Mouse (Mus musculus): ENCODE measurements at regions not wholly inside any gene's neighbourhood (a gene's known extent, or its start where the extent isn't known, plus 50 kb on each side); places are given as distances from the start of the nearest gene placed in this dataset.

DNA sequence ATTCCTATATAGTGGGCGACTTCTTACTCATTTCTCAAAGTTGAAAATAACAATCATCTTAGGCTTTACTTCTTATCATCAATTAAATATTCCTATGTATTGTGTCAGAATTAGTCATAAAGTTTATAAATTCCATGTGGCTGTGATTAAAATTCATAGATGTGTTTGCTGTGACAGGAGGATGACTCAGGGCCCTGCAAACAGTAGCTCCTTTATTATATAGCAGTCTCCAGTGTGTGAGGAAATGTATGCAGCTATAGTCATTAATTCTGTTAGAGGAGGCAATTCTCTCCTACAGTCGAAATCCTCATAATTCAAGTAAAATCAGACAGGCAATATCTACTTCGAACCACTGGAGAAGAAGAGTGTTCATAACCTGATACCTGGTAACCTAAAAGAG is 121.7 kb upstream of the Ahr start:
- DNase-seq (ENCODE audit: low read depth, low spot score): no peak
- WGBS: 80% methylated on average over 3 of the region's 3 CpGs

DNA sequence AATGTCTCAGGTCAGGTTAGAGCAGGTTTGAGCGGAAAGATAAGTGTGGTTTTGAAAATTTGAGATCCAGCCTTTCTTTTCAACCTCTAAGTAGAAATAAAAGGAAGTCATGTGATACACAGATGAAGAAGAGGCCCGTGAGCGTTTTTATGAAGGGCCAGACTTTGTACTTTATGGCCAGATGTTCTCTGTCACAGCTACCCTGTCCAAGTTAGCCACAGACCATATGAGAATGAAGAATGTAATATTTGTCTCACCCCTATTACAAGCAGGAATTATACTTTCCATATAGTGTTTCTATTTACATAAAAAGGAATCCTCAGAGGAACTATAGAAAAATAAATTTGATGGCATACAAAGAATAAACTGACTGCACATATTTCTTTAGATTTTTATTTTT is 114.9 kb upstream of the Ahr start:
- WGBS: 42% methylated on average over 3 of the region's 3 CpGs
- DNase-seq (ENCODE audit: low read depth, low spot score): no peak

DNA sequence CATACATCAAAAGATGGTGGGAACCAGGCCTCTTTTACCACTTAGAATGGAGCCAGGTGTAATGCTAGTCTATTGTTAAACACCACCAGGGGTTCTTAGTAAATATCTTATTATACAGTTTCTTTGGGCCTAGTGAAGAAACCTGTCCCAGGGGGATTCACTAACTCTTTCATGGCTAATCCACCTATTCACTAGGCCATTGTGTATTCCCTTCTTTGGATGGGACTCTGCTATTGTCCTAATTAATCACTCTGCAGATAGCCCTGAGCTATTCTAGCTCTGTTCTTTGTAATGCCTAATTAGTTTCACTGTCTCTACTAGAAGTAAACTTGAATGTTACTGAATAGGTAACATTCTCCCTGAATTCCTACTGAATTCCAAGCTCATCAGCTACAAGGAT is 107.6 kb upstream of the Ahr start:
- no peak for DNase-seq (ENCODE audit: low read depth, low spot score)

DNA sequence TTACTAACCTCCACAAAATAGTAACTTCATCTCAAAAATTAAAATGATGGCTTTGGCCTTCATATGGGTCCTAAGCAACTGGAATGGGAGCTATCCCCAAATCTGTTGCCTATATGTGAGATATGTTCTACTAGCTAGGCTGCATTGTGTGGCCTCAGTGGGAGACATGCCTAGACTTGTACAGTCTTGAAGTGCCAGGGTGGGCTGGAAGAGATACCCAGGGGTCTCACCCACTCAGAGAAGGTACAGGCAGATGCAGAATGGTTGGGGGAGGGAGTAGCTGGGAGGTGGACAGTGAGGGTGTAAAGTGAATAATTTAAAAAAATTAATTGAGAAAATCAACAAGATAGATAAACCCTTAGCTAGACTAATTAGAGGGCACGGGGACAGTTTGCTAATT is 106.9 kb upstream of the Ahr start:
- no peak for DNase-seq (ENCODE audit: low read depth, low spot score)
- 61% methylated on average over 1 of the region's 1 CpGs for WGBS

DNA sequence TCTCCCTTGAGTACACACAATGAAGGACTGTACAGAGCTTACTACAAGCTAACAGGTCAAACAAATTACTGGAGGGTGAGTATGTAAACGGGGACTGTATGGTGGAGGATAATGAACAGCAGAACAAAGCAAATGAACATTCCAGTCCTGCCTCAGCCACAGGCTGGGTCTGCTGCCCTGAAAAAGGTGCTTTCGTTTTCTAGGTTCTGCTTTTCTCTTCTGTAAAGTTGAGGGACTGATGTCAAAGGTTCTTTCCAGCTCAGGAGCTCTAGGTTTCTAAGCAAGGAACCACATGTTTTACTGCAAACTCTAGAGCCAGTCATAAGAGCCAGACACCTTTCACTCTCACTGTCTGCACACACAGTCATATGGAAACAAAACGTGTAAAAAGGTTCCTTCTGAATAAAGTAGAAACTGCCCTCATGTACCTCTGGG is 106.1 kb upstream of the Ahr start:
- DNase-seq (ENCODE audit: low read depth, low spot score): no peak
- 53% methylated on average over 3 of the region's 3 CpGs for WGBS

GRCm38 (mm10) chr12:35623484-35623883 is 88.6 kb upstream of the Ahr start:
- WGBS: 69% methylated on average over 3 of the region's 3 CpGs
- DNase-seq (ENCODE audit: low read depth, low spot score): no peak

DNA sequence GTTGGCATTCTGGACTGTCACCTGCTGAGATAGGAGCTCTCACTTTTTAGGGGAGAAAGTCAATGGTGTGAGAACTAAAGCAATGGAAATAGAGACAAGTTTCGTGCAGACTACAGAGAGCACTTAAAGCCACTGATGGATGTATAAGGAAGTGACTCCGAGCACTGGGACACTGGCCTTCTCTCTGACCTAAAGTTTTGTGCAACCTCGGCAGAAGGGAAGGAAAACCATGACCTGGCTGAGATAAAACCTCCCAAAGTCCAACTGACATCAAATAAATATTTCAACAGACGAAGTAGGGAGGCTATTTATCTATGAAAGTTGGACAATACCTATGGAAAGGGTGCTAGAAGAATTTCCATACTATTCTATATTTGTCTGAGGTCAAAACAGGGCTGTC is 80.0 kb upstream of the Ahr start:
- DNase-seq (ENCODE audit: low read depth, low spot score): no peak
- 65% methylated on average over 4 of the region's 4 CpGs for WGBS

DNA sequence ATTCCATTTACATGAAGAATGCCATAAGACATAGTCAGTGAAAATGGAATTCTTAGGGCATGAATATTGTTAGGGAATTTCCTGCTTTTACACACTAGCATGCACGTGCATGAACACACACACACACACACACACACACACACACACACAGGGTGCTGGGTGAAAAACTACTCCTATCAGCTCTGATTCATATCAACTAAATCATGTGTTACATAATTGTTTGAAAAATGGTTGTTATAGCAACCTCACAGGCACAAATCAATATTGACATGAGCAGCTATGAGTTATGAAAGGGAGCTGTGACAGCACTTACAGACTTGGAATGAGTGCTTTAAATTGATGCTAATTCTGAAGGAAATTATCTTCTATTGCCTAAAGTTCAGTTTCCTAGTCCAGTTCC is 72.8 kb upstream of the Ahr start:
- no peak for DNase-seq (ENCODE audit: low read depth, low spot score)
- WGBS: 27% methylated on average over 1 of the region's 1 CpGs

GRCm38 (mm10) chr12:35603742-35604141 is 68.9 kb upstream of the Ahr start:
- WGBS: 87% methylated on average over 1 of the region's 1 CpGs
- no peak for DNase-seq (ENCODE audit: low read depth, low spot score)

- 90% methylated on average over 3 of the region's 3 CpGs for WGBS
- DNase-seq (ENCODE audit: low read depth, low spot score): no peak
Observed at GRCm38 (mm10) chr12:35602589-35602988, 67.8 kb upstream of the Ahr start.

GRCm38 (mm10) chr12:35598298-35598697 is 63.5 kb upstream of the Ahr start:
- WGBS: 82% methylated on average over 9 of the region's 9 CpGs
- DNase-seq (ENCODE audit: low read depth, low spot score): no peak

DNA sequence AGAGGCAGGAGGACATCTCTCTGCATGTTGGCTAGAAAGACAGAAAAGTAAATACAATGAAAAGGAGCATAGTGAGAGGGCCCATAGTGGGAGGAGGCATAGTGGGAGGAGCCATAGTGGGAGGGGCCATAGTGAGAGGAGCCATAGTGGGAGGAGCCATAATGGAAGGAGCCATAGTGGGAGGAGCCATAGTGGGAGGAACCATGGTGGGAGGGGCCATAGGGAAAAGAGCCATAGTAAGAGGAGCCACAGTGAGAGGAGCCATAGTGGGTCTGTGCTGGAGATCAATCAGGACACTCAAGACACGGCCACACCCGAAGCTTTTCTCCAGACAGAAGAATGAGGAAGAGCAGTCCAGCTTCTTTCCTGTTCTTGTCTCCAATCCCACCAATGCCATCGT is 58.0 kb upstream of the Ahr start:
- WGBS: 72% methylated on average over 3 of the region's 3 CpGs
- no peak for DNase-seq (ENCODE audit: low read depth, low spot score)

Data from large intestine, adult 2 months (tissue).